Mouse (Mus musculus) left cerebral cortex, postnatal 4 days (tissue): ENCODE data around the gene Pik3cd. TPM values are rescaled to one million over a fixed set of nuclear protein-coding genes. Genes with fewer than 3 reads are reported as not detected.
"Not testable (repeated sequence)": the region's sequence is repeated elsewhere in the genome, so short reads cannot be mapped to it uniquely, and the experiment has no call there.

ENCODE experiments used
- DNase-seq: peaks from one replicate; pipeline ENCODE4 v3.0.0-alpha.2; 2022
- intact Hi-C: fragments of 180-260 bp; cut with DNase I; formaldehyde crosslinking; loops from one replicate; pipeline ENCODE4 v1.15.1; 2025
- microRNA-seq: library from miRNA; unstranded; fragments of <30 nt; microRNA quantifications from one replicate; pipeline ENCODE4 v1.2.0, GENCODE M21; 2022
- total RNA-seq, 2 experiments: library from RNA; stranded (reverse); gene quantifications; 2 replicates each; pipeline ENCODE4 v1.2.3; 2021

The Pik3cd gene
- total RNA-seq, 2 experiments from 2014 or later = 46.2 to 53.7 TPM

DNA sequence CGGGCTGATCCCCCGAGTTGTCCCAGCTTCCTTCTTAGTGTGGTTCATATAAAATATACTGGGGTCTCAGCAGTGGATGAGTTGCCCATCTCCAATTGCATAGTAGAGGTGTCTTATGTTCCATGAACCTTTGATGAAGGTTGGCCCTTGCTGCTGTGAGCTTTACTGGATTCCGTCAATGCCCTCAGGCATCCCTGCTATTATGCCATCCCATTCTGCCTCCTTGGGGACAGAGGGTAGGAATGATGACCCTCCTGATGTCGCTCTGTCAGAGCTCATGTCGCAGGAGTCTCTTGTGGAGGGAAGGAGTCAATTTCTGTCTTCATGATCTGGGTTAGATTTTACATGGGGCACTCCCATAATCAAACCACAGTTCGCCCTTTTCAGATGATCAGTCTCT, 88.9 kb downstream of the Pik3cd start:
- intact Hi-C loops, DNase-seq: not testable (repeated sequence)

DNA sequence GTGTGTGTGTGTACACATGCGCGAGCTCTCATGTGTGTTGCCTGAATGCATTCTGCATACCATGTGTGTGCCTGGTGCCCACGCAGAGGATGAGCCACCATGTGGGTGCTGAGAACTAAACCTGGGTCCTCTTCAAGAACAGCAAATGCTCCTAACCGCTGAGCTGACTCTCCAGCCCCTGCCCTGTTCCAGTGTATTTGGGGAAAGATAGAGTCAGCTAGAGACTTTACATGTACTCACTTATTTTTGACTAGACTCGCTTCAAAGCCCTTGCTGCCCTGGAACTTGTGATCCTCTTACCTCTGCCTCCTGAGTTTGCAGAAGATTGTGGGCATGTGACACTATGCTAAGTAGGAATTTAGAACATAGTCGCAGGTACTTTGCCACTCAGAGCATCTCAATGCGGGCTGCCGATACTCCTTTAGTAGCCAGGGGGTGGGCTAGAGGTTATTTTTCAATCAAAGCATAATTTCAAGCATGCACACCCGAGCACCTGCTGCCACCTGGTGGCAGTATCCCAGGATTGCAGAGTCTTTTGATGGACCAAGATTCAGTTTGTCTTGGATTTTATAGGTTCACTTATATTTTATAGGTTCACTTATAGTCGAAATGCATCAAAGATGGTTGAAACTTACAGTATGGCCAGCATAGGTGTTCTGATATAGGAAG, 90.9 kb downstream of the Pik3cd start:
- intact Hi-C loops = no loop called here
- peak; percentile 72 for DNase-seq

DNA sequence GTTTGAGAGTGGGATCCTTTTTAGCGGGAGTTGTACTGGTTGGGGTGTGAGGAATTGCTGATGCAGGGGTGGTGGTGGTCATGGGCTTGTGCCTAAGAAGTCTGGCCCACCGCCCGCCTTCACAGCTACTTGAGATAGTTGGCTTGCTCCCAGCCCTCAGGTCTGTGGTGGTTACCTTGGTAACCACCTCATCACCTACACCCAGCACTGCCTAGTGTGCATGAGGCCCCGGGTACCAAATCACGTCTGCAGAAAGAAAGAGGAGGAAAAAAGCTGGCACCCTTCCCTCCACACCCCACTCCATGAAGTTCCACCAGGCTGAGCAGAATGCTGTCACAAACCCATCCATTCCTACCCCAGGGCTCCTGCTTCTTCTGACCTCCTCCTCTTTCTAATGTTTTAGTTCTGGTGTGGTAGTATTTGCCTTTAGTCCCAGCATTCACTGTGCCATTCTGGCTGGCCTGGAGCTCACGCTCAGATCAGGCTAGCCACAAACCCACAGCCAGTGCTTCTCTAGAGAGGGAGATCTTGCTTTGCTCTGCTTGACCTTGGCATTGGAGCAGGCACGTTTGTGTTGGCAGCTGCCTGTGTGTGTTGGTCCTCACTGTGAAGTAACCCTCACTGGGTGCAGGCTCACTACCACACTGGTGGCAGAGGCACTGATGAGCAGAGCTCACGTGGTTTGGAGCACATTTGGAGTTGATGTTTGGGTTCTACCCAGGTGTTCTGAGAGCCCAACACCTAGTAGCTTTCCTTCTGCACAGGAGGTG, 92.9 kb downstream of the Pik3cd start:
- peak; percentile 59 for DNase-seq
- intact Hi-C loops = loop anchor here (2.0 kb wide), 1 partner anchor 59 kb away; no protein-coding TSS in a partner anchor

DNA sequence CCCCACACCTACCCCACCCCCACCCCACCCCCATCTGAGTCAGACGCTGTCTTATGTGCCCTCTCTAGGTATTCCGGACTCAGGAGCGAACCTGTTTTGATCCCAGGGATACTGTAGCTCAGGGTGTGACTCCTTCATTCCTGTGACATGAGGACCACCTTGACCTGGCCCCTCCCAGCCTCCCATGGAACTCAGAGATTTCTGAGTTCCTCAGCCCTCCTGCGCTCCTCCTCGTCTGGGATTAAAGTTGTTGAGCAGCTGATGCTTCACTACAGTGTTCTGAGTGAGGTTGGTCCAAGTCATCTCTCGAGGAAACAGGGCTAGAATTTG, 94.1 kb downstream of the Pik3cd start:
- intact Hi-C loops = loop anchor here (2.0 kb wide), 1 partner anchor 57 kb away; no protein-coding TSS in a partner anchor
- no peak for DNase-seq

DNA sequence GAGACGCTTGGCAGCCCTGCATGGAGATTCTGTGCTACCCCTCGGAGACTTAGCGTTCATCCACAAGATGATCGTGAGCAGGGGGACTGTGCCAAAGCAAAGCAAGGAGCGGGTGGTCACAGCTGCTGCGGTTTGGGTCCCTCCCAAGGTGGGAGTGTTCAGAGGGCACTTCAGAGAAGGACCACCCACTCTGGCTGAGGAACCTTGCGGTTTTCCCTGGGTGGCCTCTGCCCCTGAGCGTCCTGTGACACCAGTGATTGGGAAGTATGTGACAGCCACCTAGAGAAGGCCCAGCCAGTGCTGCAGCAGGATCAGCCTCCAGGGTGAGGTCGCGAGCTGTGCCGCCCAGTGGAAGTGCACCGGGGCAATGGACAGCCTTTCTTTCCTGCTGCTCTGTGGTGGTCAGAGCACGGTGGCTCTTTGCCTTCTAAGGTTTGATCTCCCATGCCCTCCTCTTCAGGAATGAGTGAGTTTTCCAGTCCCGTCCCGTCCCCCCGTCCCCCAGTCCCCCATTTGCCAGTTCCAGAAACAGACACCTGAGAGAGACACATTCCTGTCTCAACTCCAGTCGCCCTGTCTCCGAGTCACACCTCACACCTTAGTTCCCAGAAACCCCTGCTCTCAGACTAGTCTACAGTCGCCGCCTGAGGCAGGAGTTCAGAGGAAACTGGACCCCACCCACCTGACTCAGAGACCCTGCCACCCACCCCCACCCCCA, 94.6 kb downstream of the Pik3cd start:
- intact Hi-C loops = loop anchor here (2.0 kb wide), 1 partner anchor 57 kb away; no protein-coding TSS in a partner anchor
- DNase-seq = peak; percentile 84

DNA sequence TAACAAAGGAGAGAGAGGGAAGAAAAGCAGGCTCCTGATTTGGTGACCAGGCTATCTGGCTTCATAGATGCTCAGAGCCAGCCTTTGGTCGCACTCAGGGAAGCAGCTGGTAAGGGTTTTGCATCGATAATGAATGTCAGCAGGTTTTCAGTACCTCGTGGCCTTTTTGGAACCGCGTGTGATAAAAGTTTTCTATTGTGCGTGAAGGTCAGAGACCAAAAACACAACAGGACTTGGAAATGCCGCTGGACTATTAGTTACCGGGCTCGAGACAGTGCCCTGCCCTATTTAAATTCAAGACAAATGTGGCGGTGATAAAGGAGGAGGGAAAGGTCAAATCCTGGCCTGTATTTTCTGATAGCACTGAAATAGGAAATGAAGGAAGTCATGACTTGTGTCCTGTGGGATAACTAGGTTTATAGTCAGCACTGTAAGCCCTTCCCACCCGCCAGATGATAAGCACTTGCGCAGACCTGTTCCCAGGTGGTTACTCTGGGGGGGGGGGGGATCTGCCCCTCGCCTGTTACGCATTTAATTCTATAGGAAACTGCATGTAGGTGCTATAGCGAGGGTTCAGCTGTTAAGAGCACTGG, 95.5 kb downstream of the Pik3cd start:
- intact Hi-C loops = no loop called here
- no peak for DNase-seq

DNA sequence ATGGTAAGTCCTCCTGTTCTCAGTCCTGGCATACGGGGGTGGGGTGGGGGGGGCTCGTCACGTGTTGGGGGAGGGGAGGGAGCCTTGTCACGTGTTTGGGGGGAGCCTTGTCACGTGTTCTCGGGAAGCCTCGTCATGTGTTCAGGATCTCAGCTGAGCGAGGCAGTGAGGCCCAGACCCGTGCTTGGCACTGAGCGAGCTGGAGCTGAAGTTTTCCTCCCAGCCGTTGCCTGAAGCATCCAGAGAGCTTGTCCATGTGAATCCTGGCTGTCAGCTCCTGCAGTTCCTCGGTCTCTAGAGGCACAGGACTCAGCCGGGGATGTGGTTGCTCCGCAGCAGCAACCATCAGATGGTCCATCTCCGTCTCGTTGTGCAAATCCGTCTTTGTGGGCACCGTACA, 96.3 kb downstream of the Pik3cd start:
- intact Hi-C loops = no loop called here
- peak; percentile 43 for DNase-seq

DNA sequence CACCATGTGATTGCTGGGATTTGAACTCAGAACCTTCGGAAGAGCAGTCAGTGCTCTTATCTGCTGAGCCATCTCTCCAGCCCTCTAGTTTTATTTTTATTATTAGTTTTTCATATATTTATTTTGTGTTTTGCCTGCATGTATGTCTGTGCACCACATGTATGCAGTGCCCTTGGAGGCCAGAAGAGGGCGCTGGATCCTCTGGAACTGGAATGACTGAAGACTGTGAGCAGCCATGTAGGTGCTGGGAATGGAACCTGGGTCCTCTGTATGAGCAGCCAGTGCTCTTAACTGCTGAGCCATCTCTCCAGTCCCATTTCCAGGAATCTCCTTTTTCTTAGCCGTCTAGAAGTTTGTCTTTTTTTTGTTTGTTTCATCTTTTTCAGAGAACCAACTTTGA, 97.9 kb downstream of the Pik3cd start:
- no peak for DNase-seq
- intact Hi-C loops = no loop called here

DNA sequence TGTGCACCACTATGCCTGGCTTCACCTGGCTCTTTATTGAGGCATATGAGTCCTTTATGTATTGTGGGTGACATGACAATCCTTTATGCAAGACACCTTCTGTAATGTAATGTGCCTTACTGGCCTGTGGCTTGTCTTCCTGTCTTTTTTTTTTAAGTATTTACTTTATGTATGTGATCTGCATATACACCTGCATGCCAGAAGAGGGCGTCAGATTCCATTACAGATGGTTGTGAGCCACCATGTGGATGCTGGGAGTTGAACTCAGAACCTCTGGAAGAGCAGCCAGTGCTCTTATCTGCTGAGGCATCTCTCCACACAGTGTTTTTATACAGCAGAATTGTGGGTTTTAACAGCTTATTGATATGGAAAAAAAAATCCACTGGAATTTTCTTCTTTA, 98.5 kb downstream of the Pik3cd start:
- intact Hi-C loops = no loop called here
- DNase-seq = no peak

DNA sequence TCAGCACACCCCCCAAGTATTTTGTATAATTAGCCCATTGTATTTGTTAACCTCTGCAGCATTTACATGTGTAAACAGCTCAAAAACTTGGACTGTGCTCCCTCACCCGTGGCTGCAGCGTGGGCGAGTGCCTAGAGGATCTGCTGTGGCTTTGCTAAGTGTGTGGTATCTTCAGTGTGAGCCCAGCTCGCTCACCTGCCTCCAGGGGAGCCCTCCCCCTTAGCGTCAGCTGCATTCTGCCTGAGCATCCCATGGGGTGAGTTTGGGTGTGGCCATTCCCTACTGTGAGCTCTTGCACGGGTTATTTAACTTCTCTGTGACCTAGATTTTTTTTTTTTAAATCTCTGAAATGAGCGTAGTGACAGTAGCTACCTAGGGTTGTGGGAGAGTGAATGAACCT, 100.1 kb downstream of the Pik3cd start:
- DNase-seq = no peak
- intact Hi-C loops = no loop called here

DNA sequence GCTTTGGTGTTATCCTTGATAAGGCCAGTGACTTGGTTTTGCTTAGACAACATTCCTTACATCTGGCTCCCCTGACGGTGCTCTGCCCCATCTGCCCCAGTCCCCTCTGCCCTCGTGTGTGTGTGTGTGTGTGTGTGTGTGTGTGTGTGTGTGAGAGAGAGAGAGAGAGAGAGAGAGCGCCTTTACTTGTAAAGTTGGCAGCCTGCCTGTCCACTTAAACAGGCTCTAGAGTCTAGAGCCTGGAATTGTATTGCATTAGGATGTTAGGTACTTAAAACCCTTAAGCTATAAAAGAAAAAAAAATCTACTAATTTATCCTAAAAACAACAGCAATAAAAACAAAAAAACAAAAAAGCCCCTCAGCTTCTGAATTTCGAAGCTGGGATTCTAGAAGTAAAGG, 100.9 kb downstream of the Pik3cd start:
- intact Hi-C loops = no loop called here
- no peak for DNase-seq

DNA sequence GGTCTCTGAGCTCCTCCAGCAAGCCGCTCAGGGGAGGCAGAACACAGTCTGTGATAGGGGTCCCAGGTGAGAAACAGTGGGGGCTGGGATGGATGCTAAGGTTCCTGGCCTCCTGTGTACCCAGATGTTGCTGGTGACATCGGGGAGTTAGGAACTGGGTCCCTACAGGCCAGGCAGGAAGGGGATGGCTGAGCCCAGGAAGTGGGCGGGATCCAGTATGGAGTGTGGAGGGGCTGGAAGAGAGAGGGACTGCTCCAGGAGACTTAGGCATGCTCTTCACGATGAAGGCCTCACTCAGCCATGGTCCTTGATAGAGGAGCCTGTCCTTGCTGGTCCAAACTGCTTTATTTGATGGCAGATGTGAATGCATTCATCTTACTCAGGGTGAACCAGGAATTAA, 102.2 kb downstream of the Pik3cd start:
- intact Hi-C loops = no loop called here
- DNase-seq = no peak

DNA sequence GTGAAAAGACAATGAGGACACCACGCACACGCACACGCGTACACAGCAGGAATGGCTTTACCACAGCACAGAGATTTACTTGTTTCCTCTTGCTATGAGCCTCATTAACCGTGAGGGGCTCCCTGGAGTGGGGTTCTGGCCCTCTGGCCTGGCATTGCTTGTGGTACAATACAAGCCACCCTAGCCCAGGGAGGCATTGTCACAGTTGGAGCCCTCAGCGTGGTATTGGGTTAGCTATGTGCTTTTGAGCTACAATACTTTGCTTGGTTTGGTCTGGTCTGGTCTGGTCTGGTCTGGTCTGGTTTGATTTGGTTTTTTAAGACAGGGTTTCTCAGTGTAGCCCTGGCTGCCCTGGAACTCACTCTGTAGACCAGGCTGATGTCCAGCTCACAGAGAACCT, 102.8 kb downstream of the Pik3cd start:
- DNase-seq = no peak
- intact Hi-C loops = no loop called here

Small RNAs within 50 kb of the gene (microRNA-seq; reads per million reads assigned to microRNA genes)
- 1.8 reads per million for gene Mir7023

Other genes starting within 250 kb of the Pik3cd start
- not detected for gene Rbp7, start 247.6 kb downstream of the Pik3cd start, total RNA-seq
- not detected for gene Tmem274, start 225.2 kb downstream of the Pik3cd start, total RNA-seq
- gene Nmnat1, start 217.4 kb downstream of the Pik3cd start, total RNA-seq = 1 to 10 TPM; 5.9 to 6.0 TPM
- 10 to 100 TPM; 63.7 to 66.2 TPM for gene Lzic, start 217.3 kb downstream of the Pik3cd start, total RNA-seq
- 10 to 100 TPM; 94.7 to 99.4 TPM for gene Ctnnbip1, start 184.3 kb downstream of the Pik3cd start, total RNA-seq
- 100 to 1,000 TPM; 494 to 507 TPM for gene Clstn1, start 116.1 kb downstream of the Pik3cd start, total RNA-seq
- gene Tmem201, start 35.5 kb upstream of the Pik3cd start, total RNA-seq = 10 to 100 TPM; 57.8 to 60.1 TPM
- gene Slc25a33, start 71.7 kb upstream of the Pik3cd start, total RNA-seq = 10 to 100 TPM; 18.6 to 19.4 TPM